In the genomic region with DNA sequence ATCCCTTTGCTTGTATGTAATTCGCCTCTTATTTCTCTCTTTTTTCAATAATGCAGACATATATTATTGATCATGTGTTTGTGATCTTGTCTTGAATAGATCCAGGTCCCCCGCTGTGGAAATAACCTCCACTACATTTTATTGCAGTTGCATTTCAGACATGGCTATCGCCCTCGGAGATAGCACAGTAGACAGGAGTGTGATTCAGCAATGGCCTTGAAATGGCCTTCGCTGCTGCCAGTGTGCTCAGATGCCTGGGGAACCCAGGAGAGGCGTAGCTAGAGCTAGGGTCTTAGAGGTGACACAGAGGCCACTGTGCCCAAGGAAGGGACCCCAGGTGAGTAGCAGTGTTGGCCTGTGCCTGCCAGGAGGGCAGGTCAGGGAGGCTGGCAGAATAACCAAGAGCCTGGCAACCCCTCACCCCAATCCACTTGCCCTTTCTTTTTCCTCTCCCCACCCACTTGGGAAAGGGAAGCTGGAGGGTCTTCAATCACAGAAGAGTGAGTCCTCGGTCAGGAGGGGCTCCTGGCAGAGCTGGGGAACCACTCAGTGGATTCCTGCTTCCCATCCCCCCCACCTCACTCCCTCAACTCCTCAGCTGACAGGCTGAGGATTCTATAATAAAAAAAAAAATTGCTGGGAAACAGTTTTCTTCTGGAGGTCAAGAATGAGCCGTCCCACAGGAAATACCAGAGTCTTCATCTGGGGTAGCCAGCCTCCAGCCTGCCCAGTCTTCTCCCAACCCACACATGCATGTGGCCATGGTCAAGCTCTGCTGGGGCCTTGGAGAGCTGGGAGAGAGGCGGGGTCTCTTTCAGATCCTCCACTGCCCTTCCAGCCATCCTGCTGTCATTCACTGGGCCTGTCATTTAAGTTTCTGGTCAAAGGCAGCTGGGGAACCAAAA, we compare ENCODE assay signal across 11 mouse cellular contexts.
DNase-seq lines count a peak whose midpoint lies in the region; ATAC-seq lines count a peak whose summit lies in the region.
"Had no signal": no experiment of that assay in that cellular context is flagged by ENCODE, and none has a peak within 500 bp of the region (broad histone marks: within the 10 kb centered on the region; RNA-seq: fewer than 3 reads in every experiment).

No protein-coding gene starts in this region.

- 85% methylated on average over 9 of the region's 9 CpGs for WGBS in forebrain, embryonic 12.5 days
- 87% methylated on average over 9 of the region's 9 CpGs for WGBS in forebrain, embryonic 15.5 days
- 62% methylated on average over 9 of the region's 9 CpGs for WGBS in kidney, embryonic 15.5 days

- H3K4me1 ChIP-seq in forebrain, embryonic 12.5 days = peaks cover 5% of the 10 kb centered on the region; the same call in 1 of the 2 replicates
- H3K4me1 ChIP-seq in forebrain, embryonic 15.5 days = no peaks in the 10 kb centered on the region
- peaks cover 95% of the 10 kb centered on the region for H3K4me1 ChIP-seq in megakaryocyte, embryonic 14.5 days
- peaks cover 64% of the 10 kb centered on the region for H3K4me1 ChIP-seq in kidney, embryonic 15.5 days

- no peak overlapping the region for H3K4me3 ChIP-seq in forebrain, embryonic 12.5 days (replicated peaks)
- no peak overlapping the region for H3K4me3 ChIP-seq in forebrain, embryonic 15.5 days
- peak overlapping the region; percentile 11 for H3K4me3 ChIP-seq in megakaryocyte, embryonic 14.5 days (replicated peaks)
- no peak overlapping the region for H3K4me3 ChIP-seq in kidney, embryonic 15.5 days (replicated peaks)

- H3K4me2 ChIP-seq in forebrain, embryonic 12.5 days = no peak overlapping the region
- no peak overlapping the region for H3K4me2 ChIP-seq in forebrain, embryonic 15.5 days (replicated peaks)
- no peak overlapping the region; the same call in 1 of the 2 replicates for H3K4me2 ChIP-seq in kidney, embryonic 15.5 days

- peak; percentile 46 to 83 for DNase-seq in lung, postnatal 4 days
- DNase-seq in spleen, postnatal 14 days (ENCODE audit: low spot score in 2 of 2) = no peak
- DNase-seq: cerebellum, postnatal 25 days; midbrain, embryonic 14.5 days; right cerebral cortex, postnatal 25 days had no signal

- H3K9me3 ChIP-seq in forebrain, embryonic 12.5 days = no peaks in the 10 kb centered on the region
- H3K9me3 ChIP-seq in forebrain, embryonic 15.5 days = no peaks in the 10 kb centered on the region
- H3K9me3 ChIP-seq in megakaryocyte, embryonic 14.5 days = peaks cover 8% of the 10 kb centered on the region; the same call in 1 of the 2 replicates
- H3K9me3 ChIP-seq in kidney, embryonic 15.5 days (replicated peaks) = no peaks in the 10 kb centered on the region

- H3K27ac ChIP-seq in forebrain, embryonic 12.5 days = 0 out of 2 replicates have a peak overlapping the region, but pooled peaks have one; percentile 2
- no peak overlapping the region for H3K27ac ChIP-seq in forebrain, embryonic 15.5 days (replicated peaks)
- peak overlapping the region; percentile 85 for H3K27ac ChIP-seq in kidney, embryonic 15.5 days

- H3K36me3 ChIP-seq in forebrain, embryonic 12.5 days (replicated peaks) = no peaks in the 10 kb centered on the region
- no peaks in the 10 kb centered on the region for H3K36me3 ChIP-seq in forebrain, embryonic 15.5 days
- H3K36me3 ChIP-seq in megakaryocyte, embryonic 14.5 days (replicated peaks; ENCODE audit: low read length) = peaks cover 96% of the 10 kb centered on the region
- H3K36me3 ChIP-seq in kidney, embryonic 15.5 days = 0 out of 2 replicates have a peak, but pooled peaks cover under 1% of the 10 kb centered on the region

- no peak for ATAC-seq in forebrain, embryonic 12.5 days (ENCODE audit: low FRiP score)
- ATAC-seq in forebrain, embryonic 15.5 days (replicated peaks) = no peak
- no peak for ATAC-seq in megakaryocyte, adult 5-6 weeks (ENCODE audit: poor library complexity, severe bottlenecking)
- ATAC-seq in kidney, embryonic 15.5 days (replicated peaks; ENCODE audit: low FRiP score) = peak; percentile 44; the same call in 1 of the 2 replicates
- no peak for ATAC-seq in CD4-positive, CD25-positive, alpha-beta regulatory T cell, adult 4 months

- H3K9ac ChIP-seq in forebrain, embryonic 12.5 days = no peak overlapping the region
- no peak overlapping the region for H3K9ac ChIP-seq in forebrain, embryonic 15.5 days (replicated peaks)
- no peak overlapping the region for H3K9ac ChIP-seq in kidney, embryonic 15.5 days

- no peaks in the 10 kb centered on the region for H3K27me3 ChIP-seq in forebrain, embryonic 12.5 days
- H3K27me3 ChIP-seq in forebrain, embryonic 15.5 days = no peaks in the 10 kb centered on the region
- peaks cover 4% of the 10 kb centered on the region for H3K27me3 ChIP-seq in megakaryocyte, embryonic 14.5 days (replicated peaks)
- H3K27me3 ChIP-seq in kidney, embryonic 15.5 days = no peaks in the 10 kb centered on the region

Comparison
In these comparisons a context has a peak if more than half of its experiments do, and no peak if none do; other contexts are left out.
1. DNase-seq: peak in lung, postnatal 4 days (2 of 2); none in spleen, postnatal 14 days (0 of 2).